Mouse (Mus musculus) midbrain, embryonic 12.5 days (tissue): ENCODE data around the gene Rmi2. TPM values are rescaled to one million over a fixed set of nuclear protein-coding genes. Genes with fewer than 3 reads are reported as not detected.
A peak's percentile ranks its signal among the peaks of the same experiment; 100 is the strongest.

Experiments
- ATAC-seq: fragments of 200-750 bp; cut with Nextera tagmentation; 2 replicates; pipeline ENCODE4 v1.8.0; 2017; ENCODE audit warnings: low read depth, moderate TSS enrichment, moderate library complexity; ENCODE audit not compliant: low FRiP score
- H3K27ac ChIP-seq: fragments of 300-500 bp; sonication (generic); replicated peaks from 2 replicates; pipeline ENCODE4 v1.5.1; 2016; ENCODE audit warnings: mild to moderate bottlenecking
- H3K27me3 ChIP-seq: fragments of 300-500 bp; sonication (generic); 2 replicates; pipeline ENCODE4 v1.6.1; 2016; ENCODE audit warnings: mild to moderate bottlenecking
- H3K36me3 ChIP-seq: fragments of 300-500 bp; sonication (generic); 2 replicates; pipeline ENCODE4 v1.6.1; 2016
- H3K4me1 ChIP-seq: fragments of 300-500 bp; sonication (generic); 2 replicates; pipeline ENCODE4 v1.6.1; 2016
- H3K4me2 ChIP-seq: fragments of 300-500 bp; sonication (generic); replicated peaks from 2 replicates; pipeline ENCODE4 v1.6.1; 2016; ENCODE audit warnings: mild to moderate bottlenecking, moderate library complexity
- H3K4me3 ChIP-seq: fragments of 300-500 bp; sonication (generic); 2 replicates; pipeline ENCODE4 v1.5.1; 2016; ENCODE audit warnings: mild to moderate bottlenecking
- H3K9ac ChIP-seq: fragments of 300-500 bp; sonication (generic); replicated peaks from 2 replicates; pipeline ENCODE4 v1.6.1; 2016; ENCODE audit warnings: mild to moderate bottlenecking, moderate library complexity
- H3K9me3 ChIP-seq: fragments of 300-500 bp; sonication (generic); 2 replicates; pipeline ENCODE4 v1.6.1; 2016; ENCODE audit warnings: mild to moderate bottlenecking
- WGBS: fragments of 180-500 bp; shearing (Covaris S2); methylation state at CpG from one replicate; pipeline ENCODE4 v1.1.7; 2016; 5-methylcytosine and 5-hydroxymethylcytosine counted together
- polyA plus RNA-seq: library from polyadenylated mRNA; unstranded; fragments of >200 nt; fragmentation: Nextera tagmentation; extraction: Ambion mirVana; gene quantifications from 2 replicates; pipeline ENCODE4 v1.2.1, GENCODE M21; 2016

The Rmi2 gene
- polyA plus RNA-seq, 1 experiment from 2014 or later = 3.5 TPM

DNA sequence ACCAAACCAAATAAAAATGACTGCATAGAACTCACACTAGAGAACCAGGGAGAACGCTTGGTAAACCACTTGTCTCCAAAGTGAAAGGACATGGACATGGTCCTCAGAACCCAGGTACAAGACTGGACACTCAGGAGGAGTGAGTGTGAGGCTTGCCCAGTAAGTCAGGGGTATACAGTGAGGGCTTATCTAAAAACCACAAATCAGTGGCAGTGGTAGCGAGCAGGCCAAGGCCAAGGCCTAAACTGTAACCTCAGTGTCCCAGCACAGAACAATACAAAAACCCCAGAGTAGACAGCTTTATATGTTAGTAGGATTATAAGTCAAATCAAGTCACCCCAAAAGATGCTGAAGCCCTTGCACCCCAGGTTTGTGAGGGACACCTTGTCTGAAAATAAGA, 76.2 kb downstream of the Rmi2 start:
- H3K27ac ChIP-seq = no peak overlapping the region
- H3K36me3 ChIP-seq = no peaks in the 10 kb centered on the region
- no peaks in the 10 kb centered on the region for H3K4me1 ChIP-seq
- ATAC-seq = no peak
- WGBS = 92% methylated on average over 2 of the region's 2 CpGs
- no peaks in the 10 kb centered on the region for H3K27me3 ChIP-seq
- H3K9me3 ChIP-seq = no peaks in the 10 kb centered on the region
- H3K4me2 ChIP-seq = no peak overlapping the region
- H3K4me3 ChIP-seq = no peak overlapping the region
- H3K9ac ChIP-seq = no peak overlapping the region

DNA sequence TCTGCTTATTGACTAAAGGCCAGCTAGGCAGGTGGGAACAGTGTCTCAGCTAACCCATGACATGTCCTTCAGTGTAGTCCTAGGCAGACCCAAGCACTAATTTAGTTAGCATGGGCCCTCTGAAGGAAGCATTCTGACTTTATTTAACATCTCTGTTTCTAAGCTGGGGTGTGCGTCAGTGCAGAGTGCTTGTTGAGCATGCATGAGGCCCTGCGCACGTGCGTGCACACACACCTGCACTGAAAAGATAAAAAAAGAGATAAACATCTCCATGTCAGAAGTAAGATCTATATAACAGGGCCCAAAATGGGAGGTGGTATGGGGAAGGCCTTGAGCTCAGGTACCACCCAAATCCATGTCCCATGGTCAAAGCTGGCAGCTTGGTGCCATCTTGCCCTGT, 80.2 kb downstream of the Rmi2 start:
- H3K4me3 ChIP-seq = no peak overlapping the region
- no peaks in the 10 kb centered on the region for H3K9me3 ChIP-seq
- no peak overlapping the region for H3K4me2 ChIP-seq
- no peaks in the 10 kb centered on the region for H3K36me3 ChIP-seq
- no peaks in the 10 kb centered on the region for H3K4me1 ChIP-seq
- H3K27me3 ChIP-seq = no peaks in the 10 kb centered on the region
- WGBS = 92% methylated on average over 4 of the region's 4 CpGs
- no peak overlapping the region for H3K27ac ChIP-seq
- H3K9ac ChIP-seq = no peak overlapping the region
- no peak for ATAC-seq

DNA sequence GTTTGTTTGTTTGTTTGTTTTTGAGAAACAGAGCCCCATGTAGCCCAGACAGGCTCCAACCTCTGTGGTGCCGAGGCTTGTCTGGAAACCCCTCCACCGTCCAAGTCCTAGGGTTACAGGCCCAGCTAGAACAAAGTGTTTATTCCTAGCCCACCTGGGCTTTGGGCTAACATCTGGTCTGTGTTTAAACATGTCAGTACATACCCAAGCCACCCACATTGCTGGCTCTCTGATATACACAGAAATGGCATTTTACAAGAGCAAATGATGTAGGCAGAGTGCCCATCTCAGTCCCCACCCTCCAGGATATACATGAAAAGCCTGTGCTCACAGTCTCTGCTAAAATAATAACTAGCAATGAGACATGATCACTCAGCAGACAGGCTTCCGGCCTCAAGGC, 81.4 kb downstream of the Rmi2 start:
- H3K27ac ChIP-seq = no peak overlapping the region
- no peaks in the 10 kb centered on the region for H3K4me1 ChIP-seq
- no peak for ATAC-seq
- 76% methylated on average over 3 of the region's 3 CpGs for WGBS
- H3K36me3 ChIP-seq = no peaks in the 10 kb centered on the region
- no peak overlapping the region for H3K4me2 ChIP-seq
- no peak overlapping the region for H3K9ac ChIP-seq
- H3K27me3 ChIP-seq = no peaks in the 10 kb centered on the region
- no peaks in the 10 kb centered on the region for H3K9me3 ChIP-seq
- H3K4me3 ChIP-seq = no peak overlapping the region

DNA sequence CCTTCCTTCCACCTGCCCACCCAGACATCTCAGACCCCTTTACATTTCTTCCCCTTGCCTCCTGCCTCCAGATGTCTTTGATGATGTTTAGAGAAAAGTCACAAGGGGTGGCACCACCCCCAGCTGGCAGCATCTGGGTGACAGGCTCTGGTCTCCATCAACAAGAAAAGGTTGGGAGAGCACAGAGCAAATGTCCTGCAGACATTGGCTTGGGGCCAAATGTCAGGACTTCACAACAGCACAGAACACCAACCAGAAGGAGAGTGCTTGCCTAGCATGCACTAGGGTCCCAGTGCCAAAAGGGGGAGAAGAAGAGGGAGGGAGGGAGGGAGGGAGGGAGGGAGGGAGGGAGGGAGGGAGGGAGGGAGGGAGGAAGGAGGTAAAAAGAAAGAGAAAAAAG, 85.0 kb downstream of the Rmi2 start:
- ATAC-seq = no peak
- Histone ChIP-seq H3K27me3 (no peaks in the 10 kb centered on the region), H3K36me3 (no peaks in the 10 kb centered on the region), H3K27ac (no peak overlapping the region), H3K9me3 (no peaks in the 10 kb centered on the region), H3K4me2 (no peak overlapping the region), H3K4me3 (no peak overlapping the region), H3K4me1 (no peaks in the 10 kb centered on the region), H3K9ac (no peak overlapping the region)

DNA sequence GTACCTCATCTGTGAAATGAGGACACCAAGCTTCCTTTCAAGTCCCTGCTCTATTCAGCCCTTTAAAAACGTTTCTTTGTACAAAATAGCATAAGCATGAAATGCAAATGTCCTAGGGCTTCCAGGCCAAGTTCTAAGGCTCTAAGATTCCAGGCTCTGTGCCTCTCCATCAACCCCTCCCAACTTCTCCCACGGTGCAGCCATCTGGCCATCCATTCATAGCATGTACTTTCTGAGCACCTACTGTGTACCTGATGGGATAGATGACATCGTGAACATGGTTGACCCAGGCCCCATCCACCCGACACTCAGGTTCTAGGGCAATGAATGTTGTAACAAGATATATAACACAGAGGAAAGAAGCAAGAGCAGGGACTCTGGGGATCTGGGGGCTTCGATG, 88.7 kb downstream of the Rmi2 start:
- Histone ChIP-seq H3K9ac (no peak overlapping the region), H3K9me3 (no peaks in the 10 kb centered on the region), H3K36me3 (no peaks in the 10 kb centered on the region), H3K4me1 (no peaks in the 10 kb centered on the region), H3K4me3 (no peak overlapping the region), H3K4me2 (no peak overlapping the region), H3K27ac (no peak overlapping the region), H3K27me3 (no peaks in the 10 kb centered on the region)
- ATAC-seq = no peak
- WGBS = 72% methylated on average over 5 of the region's 5 CpGs

DNA sequence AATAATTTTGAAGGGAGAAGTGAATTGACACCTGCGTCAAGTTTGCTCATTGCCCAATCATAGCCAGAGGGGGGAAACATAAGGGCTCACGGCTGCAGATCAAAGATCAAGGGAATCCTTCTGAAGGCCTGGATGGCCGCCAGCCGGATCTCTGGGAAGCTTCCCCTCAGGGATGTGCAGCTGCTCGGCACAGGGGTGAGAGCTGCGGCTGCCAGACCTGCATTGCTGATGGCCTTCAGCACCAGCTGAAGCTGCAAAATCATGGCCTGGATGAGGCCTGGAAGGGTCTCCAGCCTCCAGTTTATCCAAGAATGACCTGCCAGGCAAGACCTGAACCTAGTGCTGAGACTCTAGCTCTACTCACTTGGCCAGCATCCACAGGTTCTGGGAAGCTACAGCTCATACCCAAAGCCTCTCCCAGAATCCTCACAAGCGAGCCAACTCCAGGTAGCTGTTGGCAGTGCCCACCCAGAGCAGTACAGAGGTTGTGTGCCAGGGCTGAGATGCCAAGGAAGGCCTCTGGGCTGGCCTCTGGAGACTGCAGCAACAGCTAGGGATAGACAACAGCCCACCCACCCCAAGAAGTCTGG, 90.8 kb downstream of the Rmi2 start:
- ATAC-seq = no peak
- Histone ChIP-seq H3K4me3 (no peak overlapping the region), H3K9ac (no peak overlapping the region), H3K9me3 (peaks cover 6% of the 10 kb centered on the region), H3K27me3 (no peaks in the 10 kb centered on the region), H3K4me2 (no peak overlapping the region), H3K4me1 (no peaks in the 10 kb centered on the region), H3K27ac (no peak overlapping the region), H3K36me3 (no peaks in the 10 kb centered on the region)
- 48% methylated on average over 7 of the region's 7 CpGs for WGBS

DNA sequence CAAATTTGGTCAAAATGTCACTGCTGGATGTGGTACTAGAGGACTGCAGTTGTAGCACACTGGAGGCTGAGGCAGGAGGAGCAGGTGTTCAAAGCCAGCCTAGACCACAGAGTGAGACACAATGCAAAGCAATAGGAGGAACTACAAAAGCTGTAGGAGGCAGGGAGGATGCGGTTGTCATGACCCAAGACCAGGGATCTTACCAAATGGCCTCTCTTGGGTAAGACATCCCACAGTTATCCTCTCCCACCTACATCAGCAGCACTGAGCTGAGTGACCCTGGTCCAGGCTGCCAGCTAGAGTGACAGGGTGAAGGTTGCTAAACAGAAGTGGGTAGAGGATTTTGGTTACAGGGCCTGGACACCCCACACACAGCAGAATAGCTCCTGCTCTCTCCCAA, 92.2 kb downstream of the Rmi2 start:
- no peak for ATAC-seq
- Histone ChIP-seq H3K36me3 (no peaks in the 10 kb centered on the region), H3K27ac (no peak overlapping the region)

DNA sequence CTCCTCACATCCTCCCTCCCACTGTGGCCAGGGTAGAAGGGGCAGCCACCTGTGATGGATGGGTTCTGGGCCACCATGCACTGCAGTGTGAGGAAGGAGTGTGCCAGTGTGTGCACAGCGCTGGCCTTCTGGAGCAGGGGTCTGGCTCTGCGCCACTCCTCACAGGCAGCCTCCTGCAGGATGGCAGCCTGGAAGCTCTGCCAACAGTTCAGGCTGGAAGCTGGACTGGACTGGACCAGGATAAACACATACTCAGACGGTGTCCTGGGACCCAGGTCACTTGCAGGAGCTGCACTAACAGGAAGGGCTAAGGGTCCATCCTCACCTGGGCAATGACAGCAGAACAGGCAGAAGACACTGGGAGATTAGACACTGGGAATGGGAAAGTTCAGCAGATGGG, 98.5 kb downstream of the Rmi2 start:
- no peaks in the 10 kb centered on the region for H3K36me3 ChIP-seq
- no peak overlapping the region for H3K4me3 ChIP-seq
- H3K4me2 ChIP-seq = no peak overlapping the region
- no peak overlapping the region for H3K27ac ChIP-seq
- H3K9ac ChIP-seq = no peak overlapping the region
- H3K9me3 ChIP-seq = peaks cover 6% of the 10 kb centered on the region
- ATAC-seq = no peak
- WGBS = 83% methylated on average over 3 of the region's 3 CpGs
- no peaks in the 10 kb centered on the region for H3K27me3 ChIP-seq
- H3K4me1 ChIP-seq = peaks cover 10% of the 10 kb centered on the region; the same call in 1 of the 2 replicates

More for the DNA sequence above, 92.2 kb downstream of the Rmi2 start:
- WGBS = 88% methylated on average over 1 of the region's 1 CpGs
- Histone ChIP-seq H3K4me2 (no peak overlapping the region), H3K4me1 (no peaks in the 10 kb centered on the region), H3K9me3 (peaks cover 6% of the 10 kb centered on the region), H3K9ac (no peak overlapping the region), H3K4me3 (no peak overlapping the region), H3K27me3 (no peaks in the 10 kb centered on the region)

DNA sequence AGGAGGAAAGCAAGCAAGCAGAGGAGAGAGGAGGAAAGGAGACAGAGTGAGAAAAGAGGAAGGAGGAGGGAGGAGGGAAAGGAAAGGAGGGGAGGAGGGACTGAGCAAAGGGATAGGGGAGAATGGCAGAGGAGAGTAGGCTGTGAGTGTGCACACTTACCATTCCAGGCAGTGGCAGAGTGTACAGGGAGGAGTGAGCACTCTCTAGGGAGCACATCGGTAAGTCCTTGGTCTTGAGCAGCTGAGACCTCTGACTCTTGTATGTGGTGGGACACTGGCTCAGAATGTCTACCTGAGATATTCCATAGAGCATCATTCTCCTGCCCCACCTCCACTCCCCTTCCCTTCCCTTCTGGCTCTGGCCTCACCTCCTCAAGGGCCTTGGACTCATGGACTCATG, 99.2 kb downstream of the Rmi2 start:
- 80% methylated on average over 1 of the region's 1 CpGs for WGBS
- H3K4me1 ChIP-seq = peaks cover 10% of the 10 kb centered on the region; the same call in 1 of the 2 replicates
- peaks cover 6% of the 10 kb centered on the region for H3K9me3 ChIP-seq
- no peak overlapping the region for H3K4me3 ChIP-seq
- no peak overlapping the region for H3K9ac ChIP-seq
- no peak overlapping the region for H3K27ac ChIP-seq
- H3K27me3 ChIP-seq = no peaks in the 10 kb centered on the region
- no peaks in the 10 kb centered on the region for H3K36me3 ChIP-seq
- H3K4me2 ChIP-seq = no peak overlapping the region
- ATAC-seq = no peak

DNA sequence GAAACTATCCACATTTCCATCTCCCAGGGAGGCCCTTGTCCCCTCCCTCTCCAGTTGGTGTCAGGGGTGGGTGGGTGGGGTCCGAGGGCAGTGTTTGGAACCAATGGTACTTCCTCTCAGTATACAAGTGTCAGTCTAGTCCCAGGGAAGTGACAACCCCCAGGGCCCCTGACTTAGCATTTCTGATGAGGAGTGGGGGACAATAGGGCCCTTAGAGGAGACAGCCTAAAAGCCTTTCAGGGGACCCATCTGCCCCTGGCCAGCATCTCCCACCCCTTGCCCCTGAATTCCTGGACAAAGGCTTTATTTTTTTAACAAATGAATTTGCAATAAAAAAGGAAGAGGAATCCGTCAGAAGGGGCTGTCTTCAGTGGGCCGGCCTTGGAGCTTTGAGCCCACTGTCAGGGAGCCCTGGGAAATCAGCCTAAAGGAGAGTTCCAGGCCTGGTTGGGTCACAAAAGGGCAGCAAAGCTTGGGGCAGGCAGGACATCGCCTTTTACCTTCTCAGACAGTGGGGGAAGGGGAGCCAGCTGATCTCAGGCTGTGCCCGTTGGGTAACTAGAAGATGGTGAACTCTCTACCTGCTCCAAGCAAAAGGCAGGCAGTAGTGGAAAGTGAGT, 102.0 kb downstream of the Rmi2 start:
- 17% methylated on average over 5 of the region's 5 CpGs for WGBS
- Histone ChIP-seq H3K9me3 (no peaks in the 10 kb centered on the region), H3K27me3 (no peaks in the 10 kb centered on the region), H3K4me1 (peaks cover 10% of the 10 kb centered on the region; the same call in 1 of the 2 replicates), H3K9ac (0 out of 2 replicates have a peak overlapping the region, but pooled peaks have one; percentile 15), H3K4me2 (no peak overlapping the region), H3K36me3 (no peaks in the 10 kb centered on the region), H3K27ac (peak overlapping the region; percentile 54; the same call in 1 of the 2 replicates), H3K4me3 (no peak overlapping the region)
- peak; percentile 79 for ATAC-seq

DNA sequence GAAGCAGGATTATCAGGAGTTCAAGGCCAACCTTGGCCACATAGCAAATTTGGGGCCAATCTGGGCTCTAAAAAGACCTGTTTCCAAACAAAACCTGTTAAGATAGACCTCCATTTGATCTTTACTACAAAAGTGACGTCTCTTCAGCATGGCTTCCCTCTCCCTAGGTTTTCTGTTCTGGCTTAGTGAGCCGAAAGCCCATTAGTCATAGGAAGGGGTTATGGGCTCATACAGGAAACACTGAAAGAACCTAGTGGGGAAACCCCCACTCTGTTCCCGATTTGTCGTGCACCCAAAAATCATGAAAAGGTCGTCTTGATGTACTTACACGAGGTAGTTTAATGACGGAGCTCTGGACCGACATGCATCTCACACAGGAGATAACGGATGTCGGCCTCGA, 102.6 kb downstream of the Rmi2 start:
- 88% methylated on average over 11 of the region's 11 CpGs for WGBS
- H3K4me1 ChIP-seq = peaks cover 10% of the 10 kb centered on the region; the same call in 1 of the 2 replicates
- no peak for ATAC-seq
- no peak overlapping the region for H3K27ac ChIP-seq
- no peaks in the 10 kb centered on the region for H3K9me3 ChIP-seq
- no peaks in the 10 kb centered on the region for H3K27me3 ChIP-seq
- no peak overlapping the region for H3K4me2 ChIP-seq
- H3K4me3 ChIP-seq = no peak overlapping the region
- H3K36me3 ChIP-seq = no peaks in the 10 kb centered on the region
- no peak overlapping the region for H3K9ac ChIP-seq

DNA sequence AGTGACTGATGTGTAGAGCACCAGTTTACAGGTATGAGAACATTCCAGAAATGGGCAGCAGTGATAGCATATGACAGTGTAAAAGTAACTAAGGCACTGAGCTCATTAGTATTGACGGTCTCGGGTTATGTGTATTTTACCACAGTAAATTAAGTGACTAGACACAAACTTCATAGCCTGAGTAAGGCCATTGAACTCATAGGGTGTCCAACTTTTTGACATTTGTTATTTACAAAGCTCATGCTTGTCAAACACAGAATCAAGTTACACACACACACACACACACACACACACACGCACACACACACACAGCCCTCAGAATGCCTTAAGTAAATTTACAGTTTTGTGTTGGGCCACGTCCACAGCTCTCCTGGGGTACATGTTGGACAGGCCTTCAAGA, 105.1 kb downstream of the Rmi2 start:
- Histone ChIP-seq H3K4me1 (peaks cover 10% of the 10 kb centered on the region; the same call in 1 of the 2 replicates), H3K27ac (no peak overlapping the region), H3K4me3 (no peak overlapping the region), H3K9me3 (no peaks in the 10 kb centered on the region), H3K36me3 (no peaks in the 10 kb centered on the region), H3K4me2 (no peak overlapping the region), H3K9ac (no peak overlapping the region), H3K27me3 (no peaks in the 10 kb centered on the region)
- 92% methylated on average over 4 of the region's 4 CpGs for WGBS
- no peak for ATAC-seq

DNA sequence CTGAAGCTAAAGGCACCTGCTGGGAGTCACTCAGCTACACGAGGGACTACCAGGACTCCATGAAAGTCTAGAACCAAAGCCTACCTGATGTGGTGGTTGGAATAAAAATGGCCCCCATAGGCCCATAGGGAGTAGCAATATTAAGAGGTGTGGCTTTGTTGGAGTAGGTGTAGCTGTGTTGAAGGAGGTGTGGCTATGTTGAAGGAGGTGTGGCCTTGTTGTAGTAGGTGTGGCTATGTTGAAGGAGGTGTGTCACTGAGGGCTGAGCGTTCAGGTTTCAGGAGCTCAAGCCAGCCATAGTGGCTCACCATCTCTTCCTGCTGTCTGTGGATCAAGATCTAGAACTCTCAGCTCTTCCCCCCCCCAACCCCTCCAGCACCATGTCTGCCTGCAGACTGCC, 105.8 kb downstream of the Rmi2 start:
- Histone ChIP-seq H3K4me3 (no peak overlapping the region), H3K4me1 (peaks cover 10% of the 10 kb centered on the region; the same call in 1 of the 2 replicates), H3K27me3 (no peaks in the 10 kb centered on the region), H3K36me3 (no peaks in the 10 kb centered on the region), H3K9me3 (no peaks in the 10 kb centered on the region), H3K9ac (no peak overlapping the region), H3K4me2 (no peak overlapping the region), H3K27ac (no peak overlapping the region)
- WGBS = 82% methylated on average over 2 of the region's 2 CpGs
- ATAC-seq = no peak
